Mouse (Mus musculus) heart, embryonic 16.5 days (tissue): ENCODE data around the gene Podnl1. TPM values are rescaled to one million over a fixed set of nuclear protein-coding genes. Genes with fewer than 3 reads are reported as not detected.

Source experiments
- ATAC-seq: fragments of 200-750 bp; cut with Nextera tagmentation; replicated peaks from 2 replicates; pipeline ENCODE4 v1.8.0; 2017; ENCODE audit warnings: moderate number of reproducible peaks; ENCODE audit not compliant: insufficient read depth, low FRiP score; ENCODE audit errors: extremely low read depth
- H3K27ac ChIP-seq: fragments of 300-500 bp; sonication (generic); 2 replicates; pipeline ENCODE4 v1.5.1; 2014; ENCODE audit warnings: mild to moderate bottlenecking, low read length, control low read depth, moderate library complexity
- H3K27me3 ChIP-seq: fragments of 300-500 bp; sonication (generic); 2 replicates; pipeline ENCODE4 v1.6.1; 2014; ENCODE audit warnings: low read length, mixed read lengths; ENCODE audit not compliant: control insufficient read depth, insufficient read depth
- H3K36me3 ChIP-seq: fragments of 300-500 bp; sonication (generic); 2 replicates; pipeline ENCODE4 v1.6.1; 2014; ENCODE audit not compliant: control insufficient read depth, insufficient read depth
- H3K4me1 ChIP-seq: fragments of 300-500 bp; sonication (generic); 2 replicates; pipeline ENCODE4 v1.6.1; 2014; ENCODE audit warnings: low read length, mixed read lengths; ENCODE audit not compliant: control insufficient read depth, insufficient read depth
- H3K4me2 ChIP-seq: fragments of 300-500 bp; sonication (generic); 2 replicates; pipeline ENCODE4 v1.6.1; 2014; ENCODE audit warnings: low read depth, mild to moderate bottlenecking, control low read depth, low read length
- H3K4me3 ChIP-seq: fragments of 300-500 bp; sonication (generic); 2 replicates; pipeline ENCODE4 v1.5.1; 2014; ENCODE audit warnings: mild to moderate bottlenecking, control low read depth, low read length
- H3K9ac ChIP-seq: fragments of 300-500 bp; sonication (generic); 2 replicates; pipeline ENCODE4 v1.6.1; 2014; ENCODE audit warnings: low read length, control low read depth
- H3K9me3 ChIP-seq: fragments of 300-500 bp; sonication (generic); replicated peaks from 2 replicates; pipeline ENCODE4 v1.6.1; 2016; ENCODE audit warnings: low read length; ENCODE audit not compliant: control insufficient read depth
- WGBS: fragments of 180-500 bp; shearing (Covaris S2); extraction: QIAGEN DNeasy Blood & Tissue Kit; methylation state at CpG from one replicate; pipeline ENCODE4 v1.1.7; 2014; 5-methylcytosine and 5-hydroxymethylcytosine counted together
- microRNA counts: library from miRNA; unstranded; fragments of <30 nt; microRNA quantifications from one replicate; lab custom pipeline; 2016
- microRNA-seq: library from miRNA; unstranded; fragments of <30 nt; microRNA quantifications from one replicate; pipeline ENCODE4, GENCODE M21; 2017
- polyA plus RNA-seq: library from polyadenylated mRNA; unstranded; fragments of >200 nt; fragmentation: Nextera tagmentation; extraction: Ambion mirVana; gene quantifications from 2 replicates; pipeline ENCODE4 v1.2.1, GENCODE M21; 2015

The Podnl1 gene
- polyA plus RNA-seq, 1 experiment from 2014 or later = 0.37 TPM

DNA sequence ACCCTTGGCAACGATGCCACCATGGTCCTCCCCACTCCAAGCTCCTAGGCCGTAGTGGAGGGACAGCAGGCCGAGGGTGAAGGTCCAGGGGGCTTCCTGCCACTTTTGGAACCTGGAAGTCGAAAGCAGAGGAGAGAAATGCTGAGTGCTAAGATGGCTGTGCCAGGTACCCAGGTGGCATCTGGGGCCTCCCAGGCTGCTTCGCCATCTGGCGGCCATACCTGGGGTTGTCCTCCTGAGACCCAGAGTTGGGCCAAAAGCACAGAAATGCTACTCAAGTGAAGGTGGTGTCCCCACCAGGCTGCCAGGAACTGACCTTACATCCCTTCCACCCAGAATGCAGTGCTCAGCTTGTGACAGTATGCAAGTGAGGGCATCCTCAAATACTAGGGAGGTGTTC is 48.1 kb downstream of the Podnl1 start:
- H3K36me3 ChIP-seq = peaks cover 12% of the 10 kb centered on the region; the same call in 1 of the 2 replicates
- H3K4me2 ChIP-seq = no peak overlapping the region
- H3K27me3 ChIP-seq = no peaks in the 10 kb centered on the region
- H3K9ac ChIP-seq = no peak overlapping the region
- peaks cover 6% of the 10 kb centered on the region for H3K4me1 ChIP-seq
- no peak overlapping the region for H3K27ac ChIP-seq
- H3K9me3 ChIP-seq = no peaks in the 10 kb centered on the region
- H3K4me3 ChIP-seq = no peak overlapping the region
- WGBS = 74% methylated on average over 6 of the region's 6 CpGs
- ATAC-seq = no peak

DNA sequence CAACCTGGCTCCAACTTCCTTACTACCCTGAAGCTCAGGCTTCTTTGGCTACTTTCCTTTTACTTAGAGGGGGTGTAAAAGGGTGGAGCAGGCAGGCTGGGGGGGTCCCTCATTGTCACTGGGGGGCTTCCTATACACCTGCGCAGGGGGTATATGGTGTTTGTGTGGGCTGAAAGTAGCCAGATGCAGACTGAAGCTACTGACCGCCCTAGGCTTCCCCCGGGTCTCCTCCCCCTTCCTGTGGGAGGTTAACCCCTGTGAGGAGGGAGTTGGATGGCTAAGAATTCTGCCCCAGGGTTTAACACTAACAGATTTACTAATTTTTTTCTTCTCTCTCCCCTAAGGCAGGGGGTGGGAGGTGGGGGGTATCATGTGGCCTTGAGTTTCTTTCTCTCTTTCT is 50.8 kb downstream of the Podnl1 start:
- peaks cover 29% of the 10 kb centered on the region for H3K4me1 ChIP-seq
- H3K36me3 ChIP-seq = peaks cover 12% of the 10 kb centered on the region; the same call in 1 of the 2 replicates
- no peaks in the 10 kb centered on the region for H3K27me3 ChIP-seq
- H3K27ac ChIP-seq = no peak overlapping the region
- no peak overlapping the region; the same call in 1 of the 2 replicates for H3K4me3 ChIP-seq
- no peak overlapping the region for H3K9ac ChIP-seq
- ATAC-seq = no peak
- no peaks in the 10 kb centered on the region for H3K9me3 ChIP-seq
- no peak overlapping the region for H3K4me2 ChIP-seq
- 45% methylated on average over 3 of the region's 3 CpGs for WGBS

- ATAC-seq = no peak
- Histone ChIP-seq H3K27me3 (no peaks in the 10 kb centered on the region), H3K36me3 (peaks cover 9% of the 10 kb centered on the region; the same call in 1 of the 2 replicates), H3K9me3 (no peaks in the 10 kb centered on the region), H3K4me3 (no peak overlapping the region), H3K9ac (no peak overlapping the region), H3K4me2 (no peak overlapping the region), H3K4me1 (peaks cover 29% of the 10 kb centered on the region), H3K27ac (no peak overlapping the region)
- 84% methylated on average over 3 of the region's 3 CpGs for WGBS
Observed at GRCm38 (mm10) chr8:84177405-84177804, 51.6 kb downstream of the Podnl1 start.

- no peaks in the 10 kb centered on the region for H3K9me3 ChIP-seq
- no peak for ATAC-seq
- no peak overlapping the region for H3K27ac ChIP-seq
- H3K4me3 ChIP-seq = no peak overlapping the region
- H3K27me3 ChIP-seq = no peaks in the 10 kb centered on the region
- H3K4me2 ChIP-seq = no peak overlapping the region
- H3K9ac ChIP-seq = no peak overlapping the region
- WGBS = 87% methylated on average over 8 of the region's 8 CpGs
- H3K4me1 ChIP-seq = peaks cover 36% of the 10 kb centered on the region
- H3K36me3 ChIP-seq = no peaks in the 10 kb centered on the region
Observed at GRCm38 (mm10) chr8:84178592-84178991, 52.8 kb downstream of the Podnl1 start.

GRCm38 (mm10) chr8:84179946-84180345 is 54.2 kb downstream of the Podnl1 start:
- Histone ChIP-seq H3K9ac (peak overlapping the region; percentile 66), H3K27me3 (no peaks in the 10 kb centered on the region), H3K4me2 (peak overlapping the region; percentile 64), H3K4me1 (peaks cover 44% of the 10 kb centered on the region), H3K36me3 (no peaks in the 10 kb centered on the region), H3K27ac (0 out of 2 replicates have a peak overlapping the region, but pooled peaks have one; percentile 33), H3K4me3 (peak overlapping the region; percentile 32; the same call in 1 of the 2 replicates), H3K9me3 (no peaks in the 10 kb centered on the region)
- 23% methylated on average over 4 of the region's 4 CpGs for WGBS
- no peak for ATAC-seq

GRCm38 (mm10) chr8:84180530-84181190 is 54.9 kb downstream of the Podnl1 start:
- ATAC-seq = peak; percentile 67
- Histone ChIP-seq H3K9me3 (no peaks in the 10 kb centered on the region; the same call in 1 of the 2 replicates), H3K4me3 (peak overlapping the region; percentile 32), H3K4me1 (peaks cover 44% of the 10 kb centered on the region), H3K27ac (peak overlapping the region; percentile 60), H3K4me2 (peak overlapping the region; percentile 64), H3K27me3 (no peaks in the 10 kb centered on the region), H3K36me3 (no peaks in the 10 kb centered on the region), H3K9ac (peak overlapping the region; percentile 66)
- WGBS = 4% methylated on average over 16 of the region's 16 CpGs

MicroRNAs encoded within 50 kb of the gene (microRNA counts, 519-probe panel; counts per million panel counts)
- microRNA mmu-miR-181c (lab: Ali Mortazavi, UCI) (2,566 counts per million, percentile 62 among the panel's probes with 10 or more counts), microRNA mmu-miR-709 (lab: Ali Mortazavi, UCI) (2,299 counts per million, percentile 45 among the panel's probes with 10 or more counts)

Small RNA genes lying within 50 kb of the gene (microRNA-seq; reads per million reads assigned to microRNA genes)
- gene Gm25110 (not detected), gene Mir181c (3,432 reads per million, percentile 90 among the genes with 10 or more reads in this experiment), gene Mir181d (2,070 reads per million, percentile 84 among the genes with 10 or more reads in this experiment), gene Mir709 (not detected)

Other genes with a start within 250 kb of the Podnl1 start
- gene Adgrl1, start 225.9 kb upstream of the Podnl1 start, polyA plus RNA-seq = 8.3 and 8.7 TPM in 2 replicates
- 1.0 and 1.2 TPM in 2 replicates for gene Gm10644, start 170.8 kb upstream of the Podnl1 start, polyA plus RNA-seq
- gene Asf1b, start 170.5 kb upstream of the Podnl1 start, polyA plus RNA-seq = 65.2 and 69.1 TPM in 2 replicates
- gene Prkaca, start 153.0 kb upstream of the Podnl1 start, polyA plus RNA-seq = 258 and 282 TPM in 2 replicates
- 5.4 and 6.0 TPM in 2 replicates for gene Samd1, start 128.3 kb upstream of the Podnl1 start, polyA plus RNA-seq
- 0.89 and 1.1 TPM in 2 replicates for gene 1700067K01Rik, start 124.5 kb upstream of the Podnl1 start, polyA plus RNA-seq
- gene 2210011C24Rik, start 113.8 kb upstream of the Podnl1 start, polyA plus RNA-seq = 0.21 and 0.49 TPM in 2 replicates
- gene Palm3, start 104.5 kb upstream of the Podnl1 start, polyA plus RNA-seq = 1.5 and 2.7 TPM in 2 replicates
- 6.0 and 6.5 TPM in 2 replicates for gene Il27ra, start 83.4 kb upstream of the Podnl1 start, polyA plus RNA-seq
- gene Rln3, start 81.0 kb upstream of the Podnl1 start, polyA plus RNA-seq = 0.24 TPM in 1 of 2 replicates, not detected in the other
- 0.95 and 1.2 TPM in 2 replicates for gene Gm10643, start 60.9 kb upstream of the Podnl1 start, polyA plus RNA-seq
- gene Rfx1, start 59.2 kb upstream of the Podnl1 start, polyA plus RNA-seq = 5.9 and 6.4 TPM in 2 replicates
- 5.4 and 6.0 TPM in 2 replicates for gene Dcaf15, start 21.2 kb upstream of the Podnl1 start, polyA plus RNA-seq
- gene Cc2d1a, start 21.9 kb downstream of the Podnl1 start, polyA plus RNA-seq = 14.8 and 15.4 TPM in 2 replicates
- gene 4930432K21Rik, start 22.0 kb downstream of the Podnl1 start, polyA plus RNA-seq = 1.2 and 1.3 TPM in 2 replicates
- 1.5 and 1.6 TPM in 2 replicates for gene Nanos3, start 59.2 kb downstream of the Podnl1 start, polyA plus RNA-seq
- 8.4 and 9.9 TPM in 2 replicates for gene Zswim4, start 111.1 kb downstream of the Podnl1 start, polyA plus RNA-seq
- gene D8Ertd738e, start 123.7 kb downstream of the Podnl1 start, polyA plus RNA-seq = 297 and 311 TPM in 2 replicates
- 45.0 and 46.2 TPM in 2 replicates for gene Mri1, start 131.3 kb downstream of the Podnl1 start, polyA plus RNA-seq
- gene Ccdc130, start 144.4 kb downstream of the Podnl1 start, polyA plus RNA-seq = 14.9 and 19.4 TPM in 2 replicates